ENCODE assay signal across 27 mouse cellular contexts in genomic region chr19:32465228-32465627, GRCm38 (mm10). TPM values are rescaled to one million over a fixed set of nuclear protein-coding genes. Genes with fewer than 3 reads are reported as not detected.
DNase-seq lines count a peak whose midpoint lies in the region; ATAC-seq and TF ChIP-seq lines count a peak whose summit lies in the region.
"Had no signal": no experiment of that assay in that cellular context is flagged by ENCODE, and none has a peak within 500 bp of the region (broad histone marks: within the 10 kb centered on the region; RNA-seq: fewer than 3 reads in every experiment).

No protein-coding gene starts in this region.

- no peak for TF ChIP-seq CTCF in kidney, adult 2 months (conservative IDR thresholded peaks at IDR 0.05; ENCODE audit: insufficient read depth, insufficient read length, low read depth, low read length)

- no peak overlapping the region for H3K27ac ChIP-seq in kidney, adult 2 months (ENCODE audit: insufficient read depth, low read depth, low read length)
- H3K27ac ChIP-seq: forebrain, embryonic 10.5 days; hindbrain, postnatal 0 days; limb, embryonic 12.5 days; midbrain, embryonic 13.5 days; neural tube, embryonic 12.5 days had no signal

- intact Hi-C loops in heart, postnatal 36 days (cut with DNase I), result no loop called here

- no peaks in the 10 kb centered on the region for H3K36me3 ChIP-seq in kidney, adult 2 months (ENCODE audit: control insufficient read depth, insufficient read depth, low read length)
- H3K36me3 ChIP-seq: forebrain, embryonic 10.5 days; heart, embryonic 12.5 days; limb, embryonic 12.5 days; midbrain, embryonic 13.5 days; neural tube, embryonic 12.5 days had no signal

- no peaks in the 10 kb centered on the region for H3K4me1 ChIP-seq in kidney, adult 2 months (ENCODE audit: control insufficient read depth, insufficient read depth, low read length)
- H3K4me1 ChIP-seq: forebrain, embryonic 10.5 days; heart, embryonic 12.5 days; limb, embryonic 12.5 days; midbrain, embryonic 13.5 days; neural tube, embryonic 12.5 days had no signal

- 79% methylated on average over 4 of the region's 4 CpGs for whole genome bisulfite sequencing in kidney, adult 2 months

- H3K4me3 ChIP-seq in kidney, adult 2 months (ENCODE audit: insufficient read depth, low read depth, low read length), result no peak overlapping the region
- H3K4me3 ChIP-seq: forebrain, embryonic 10.5 days; heart, embryonic 12.5 days; limb, embryonic 12.5 days; midbrain, embryonic 13.5 days; neural tube, embryonic 12.5 days had no signal

- no peaks in the 10 kb centered on the region for H3K27me3 ChIP-seq in kidney, adult 2 months (replicated peaks; ENCODE audit: control insufficient read depth, insufficient read depth, low read length)
- H3K27me3 ChIP-seq: heart, embryonic 12.5 days; limb, embryonic 12.5 days; midbrain, embryonic 13.5 days; neural tube, embryonic 12.5 days had no signal

- peak; percentile 62 for ATAC-seq in megakaryocyte-erythroid progenitor cell, adult 5-6 weeks (replicated peaks; ENCODE audit: low FRiP score, low TSS enrichment, poor library complexity, severe bottlenecking)
- ATAC-seq: forebrain, embryonic 16.5 days; hindbrain, postnatal 0 days; liver, postnatal 0 days; lung, postnatal 0 days; midbrain, embryonic 13.5 days; Patski had no signal

- no peak for TF ChIP-seq POLR2A in kidney, adult 2 months (IDR thresholded peaks at IDR 0.05; ENCODE audit: low read depth, low read length)

- peak; percentile 39 for DNase-seq in heart, adult 11 months
- DNase-seq in heart, postnatal 36 days, result no peak
- DNase-seq in thymus, postnatal 14 days, result peak; percentile 52
- no peak for DNase-seq in kidney, adult 11 months
- no peak for DNase-seq in left cerebral cortex, adult 18-20 months (ENCODE audit: low spot score in 2 of 2)
- DNase-seq in kidney, adult 2 months, result no peak
- DNase-seq: adrenal gland, postnatal 10 days; cerebellum, adult 2 months; cerebellum, postnatal 25 days; gastrocnemius, postnatal 10 days; heart, postnatal 10 days; kidney, adult 8-10 months; kidney, postnatal 14 days; layer of hippocampus, postnatal 36 days; liver, postnatal 0 days; retina, postnatal 1 day; right cerebral cortex, postnatal 25 days had no signal

RNA-seq across cellular contexts. Expression of gene Rpl9-ps6, which starts 1.1 kb away (rescaled TPM):
- total RNA-seq in heart, postnatal 36 days (2021), result 10 to 100 TPM; 27.7 to 36.1 TPM
- 149 and 176 TPM in 2 replicates for total RNA-seq in megakaryocyte-erythroid progenitor cell, adult 5-6 weeks (2014; fragmentation: Nextera tagmentation)
- 113 and 151 TPM in 2 replicates for total RNA-seq in megakaryocyte-erythroid progenitor cell, adult 5-6 weeks (2017)
- total RNA-seq in left cerebral cortex, adult 18-20 months (2021), result 10 to 100 TPM; 34.2 to 43.4 TPM
- 8.3 and 9.4 TPM in 2 replicates for polyA plus RNA-seq in kidney, adult 2 months (2012; rRNA removed)

RNA-seq across cellular contexts. Expression of gene Minpp1, which starts 20.3 kb away (rescaled TPM):
- total RNA-seq in heart, postnatal 36 days (2021), result 10 to 100 TPM; 14.1 to 15.3 TPM
- total RNA-seq in megakaryocyte-erythroid progenitor cell, adult 5-6 weeks (2014; fragmentation: Nextera tagmentation), result 239 and 247 TPM in 2 replicates
- total RNA-seq in megakaryocyte-erythroid progenitor cell, adult 5-6 weeks (2017), result 192 and 210 TPM in 2 replicates
- total RNA-seq in left cerebral cortex, adult 18-20 months (2021), result 10 to 100 TPM; 66.5 to 68.9 TPM
- polyA plus RNA-seq in kidney, adult 2 months (2012; rRNA removed), result 38.2 and 60.2 TPM in 2 replicates

Comparison
In these comparisons a context has a peak if more than half of its experiments do, and no peak if none do; other contexts are left out.
1. DNase-seq: peak in heart, adult 11 months (single experiment) and thymus, postnatal 14 days (single experiment); none in heart, postnatal 36 days (0 of 2), kidney, adult 11 months (single experiment), left cerebral cortex, adult 18-20 months (0 of 2) and kidney, adult 2 months (single experiment).
2. RNA of gene Minpp1, which starts 20.3 kb away (total RNA-seq): 192 to 247 TPM in megakaryocyte-erythroid progenitor cell, adult 5-6 weeks and 66.5 to 68.9 TPM in left cerebral cortex, adult 18-20 months; 14.1 to 15.3 TPM in heart, postnatal 36 days; every median in the first group is over 4 times any median in the second.